Mouse (Mus musculus): ENCODE data around the gene Npepl1. TPM values are rescaled to one million over a fixed set of nuclear protein-coding genes. Genes with fewer than 3 reads are reported as not detected.
A peak's percentile ranks its signal among the peaks of the same experiment; 100 is the strongest.

Gene Npepl1
- total RNA-seq, 2 experiments from 2014 or later = 80.1 to 90.2 TPM

DNA sequence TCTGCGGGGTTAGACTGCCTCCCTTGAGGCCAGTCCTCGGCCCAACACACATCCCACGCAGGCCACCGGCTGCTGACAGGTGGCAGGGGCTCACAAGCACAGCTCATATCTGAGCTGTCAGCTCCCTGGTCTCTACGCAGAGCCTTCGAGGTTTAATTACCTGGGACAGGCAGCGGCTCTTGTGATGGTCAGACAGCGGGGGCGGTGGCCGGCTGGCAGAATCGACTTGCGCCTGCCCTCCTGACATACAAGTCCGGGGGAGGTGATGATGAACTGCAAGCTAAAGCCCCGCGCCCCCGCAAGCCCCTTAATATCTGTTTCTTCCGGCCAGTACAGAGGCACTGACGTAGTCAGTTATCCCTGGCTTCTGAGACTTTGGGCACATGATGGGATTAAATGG is 2.8 kb downstream of the Npepl1 start:
- H3K4me3 ChIP-seq = no peak overlapping the region
- intact Hi-C loops (cut with DNase I) = loop anchor here (5.0 kb wide), 2 partner anchors 301 to 531 kb away; no protein-coding TSS in a partner anchor
- no peak for TF ChIP-seq CTCF (IDR thresholded peaks at IDR 0.05)
- no peak for DNase-seq
- no peak overlapping the region for H3K27ac ChIP-seq

DNA sequence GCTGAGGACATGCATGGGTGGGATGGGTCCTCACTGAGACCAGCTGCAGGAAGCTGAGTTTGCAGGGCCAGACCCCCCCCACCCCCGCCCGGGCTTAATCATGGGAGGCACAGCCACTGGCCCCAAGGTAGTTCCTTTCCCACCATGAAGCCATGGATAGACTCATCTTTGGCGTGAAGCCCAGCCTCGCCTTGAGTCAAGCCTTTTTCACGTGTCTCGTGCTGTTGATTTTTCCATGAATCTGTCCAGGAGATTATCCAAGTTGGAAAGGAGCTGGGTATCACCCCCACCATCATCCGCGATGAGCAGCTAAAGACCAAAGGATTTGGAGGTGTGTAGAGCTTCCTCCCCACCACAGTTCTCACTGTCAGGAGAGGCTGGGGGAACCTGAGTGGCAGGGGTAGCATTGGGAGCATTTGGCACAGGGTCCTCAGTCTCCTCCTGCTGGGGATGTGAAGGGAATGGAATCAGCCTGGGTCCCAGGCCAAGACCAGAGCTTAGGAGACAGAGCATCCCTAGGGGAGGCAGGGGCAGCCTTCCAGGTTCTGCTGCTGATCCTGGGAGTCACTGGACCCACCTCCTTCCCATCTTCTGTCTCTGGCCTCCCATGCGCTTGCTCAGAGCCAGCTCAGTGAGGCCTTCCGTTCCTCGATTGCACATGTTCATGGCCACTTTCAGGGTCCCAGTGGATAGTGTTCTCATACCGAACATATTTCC is 4.2 kb downstream of the Npepl1 start:
- no peak for TF ChIP-seq CTCF (IDR thresholded peaks at IDR 0.05)
- no peak overlapping the region for H3K4me3 ChIP-seq
- intact Hi-C loops (cut with DNase I) = loop anchor here (5.0 kb wide), 2 partner anchors 302 to 532 kb away; no protein-coding TSS in a partner anchor
- peak; percentile 76 for DNase-seq
- H3K27ac ChIP-seq = peak overlapping the region; percentile 56

DNA sequence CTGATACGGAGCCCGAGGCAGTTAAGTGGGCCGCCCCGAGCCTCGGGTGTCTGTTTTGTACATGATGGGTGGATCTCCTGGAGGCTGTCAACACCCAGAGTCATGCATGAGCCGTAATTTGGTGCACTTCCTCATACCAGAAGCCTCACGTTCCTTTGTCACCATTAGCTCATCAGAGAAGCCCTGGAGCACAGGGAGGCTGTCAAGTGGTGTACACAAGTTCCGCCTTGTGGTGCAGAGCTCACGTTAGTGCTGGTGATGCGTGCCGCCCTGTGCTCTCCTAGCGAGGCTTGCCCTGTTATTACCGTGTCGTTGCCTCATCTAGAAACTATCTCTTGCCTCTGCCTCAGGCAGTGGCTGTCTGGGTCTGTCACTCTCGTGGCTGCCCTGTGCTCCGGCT is 6.8 kb downstream of the Npepl1 start:
- peak; percentile 34 for DNase-seq
- no peak overlapping the region for H3K4me3 ChIP-seq
- no peak for TF ChIP-seq CTCF (IDR thresholded peaks at IDR 0.05)

DNA sequence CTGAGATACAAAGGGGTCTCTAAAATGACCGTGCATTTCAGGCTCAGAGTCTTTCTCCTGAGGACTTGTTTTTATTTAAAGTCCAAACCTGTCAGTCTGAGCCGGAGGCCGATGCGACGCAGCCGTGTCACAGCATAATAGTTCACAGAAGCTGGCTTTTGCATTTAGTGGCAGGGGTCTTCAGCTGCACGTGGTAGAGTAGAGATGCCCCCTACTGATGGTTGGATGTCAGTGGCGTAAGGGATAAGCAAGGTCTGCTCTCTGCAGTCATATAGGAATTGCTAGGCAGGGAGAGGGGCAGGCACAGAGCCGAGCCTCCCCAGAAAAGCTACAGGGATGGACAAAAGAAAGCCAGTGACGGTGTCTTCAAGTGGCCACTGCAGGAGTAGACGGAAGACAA is 8.0 kb downstream of the Npepl1 start:
- DNase-seq = no peak
- no peak for TF ChIP-seq CTCF (IDR thresholded peaks at IDR 0.05)
- intact Hi-C loops (cut with DNase I) = no loop called here

More for the DNA sequence above, 6.8 kb downstream of the Npepl1 start:
- peak overlapping the region; percentile 49; the same call in 1 of the 2 replicates for H3K27ac ChIP-seq
- intact Hi-C loops (cut with DNase I) = no loop called here

DNA sequence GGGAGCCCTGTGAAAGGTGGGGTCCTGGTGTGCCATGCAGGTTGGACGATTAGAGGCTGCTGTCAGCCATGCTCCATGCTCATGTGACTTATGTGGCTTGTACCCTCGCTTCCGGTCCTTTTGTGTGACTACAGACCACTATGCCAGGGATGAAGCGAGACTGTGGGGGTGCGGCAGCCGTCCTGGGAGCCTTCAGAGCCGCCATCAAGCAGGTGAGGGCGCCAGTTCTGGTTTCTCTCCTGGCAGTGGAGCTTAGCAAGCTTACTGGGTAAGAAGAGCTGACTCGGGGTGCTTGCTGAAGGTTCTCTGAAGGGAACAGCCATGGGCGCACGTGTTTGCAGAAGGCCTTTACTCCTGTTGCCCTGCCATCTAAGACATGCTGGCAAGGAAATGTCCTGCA is 9.1 kb downstream of the Npepl1 start:
- DNase-seq = no peak
- H3K27ac ChIP-seq = no peak overlapping the region
- TF ChIP-seq CTCF (IDR thresholded peaks at IDR 0.05) = no peak
- H3K4me3 ChIP-seq = no peak overlapping the region
- intact Hi-C loops (cut with DNase I) = no loop called here

More for the DNA sequence above, 8.0 kb downstream of the Npepl1 start:
- Histone ChIP-seq H3K27ac (no peak overlapping the region), H3K4me3 (no peak overlapping the region)

DNA sequence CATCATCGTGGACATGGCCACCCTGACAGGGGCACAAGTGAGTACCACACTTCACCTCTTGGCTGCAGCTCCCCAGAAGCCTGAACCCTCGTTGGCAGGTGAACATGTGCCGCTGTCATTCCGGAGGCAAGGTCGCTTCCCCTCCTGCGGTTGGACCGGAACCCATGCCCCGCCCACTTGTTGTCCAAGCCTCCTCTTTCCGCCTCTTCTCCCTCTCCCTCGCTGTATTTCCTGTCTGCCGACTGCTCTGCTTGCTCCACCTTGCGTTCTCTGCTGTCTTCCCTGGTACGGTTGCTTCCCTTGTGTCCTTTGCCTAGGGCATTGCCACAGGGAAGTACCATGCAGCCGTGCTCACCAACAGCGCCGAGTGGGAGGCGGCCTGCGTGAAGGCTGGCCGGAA is 10.5 kb downstream of the Npepl1 start:
- Histone ChIP-seq H3K4me3 (no peak overlapping the region), H3K27ac (no peak overlapping the region)
- DNase-seq = no peak
- TF ChIP-seq CTCF (IDR thresholded peaks at IDR 0.05) = no peak
- intact Hi-C loops (cut with DNase I) = no loop called here

DNA sequence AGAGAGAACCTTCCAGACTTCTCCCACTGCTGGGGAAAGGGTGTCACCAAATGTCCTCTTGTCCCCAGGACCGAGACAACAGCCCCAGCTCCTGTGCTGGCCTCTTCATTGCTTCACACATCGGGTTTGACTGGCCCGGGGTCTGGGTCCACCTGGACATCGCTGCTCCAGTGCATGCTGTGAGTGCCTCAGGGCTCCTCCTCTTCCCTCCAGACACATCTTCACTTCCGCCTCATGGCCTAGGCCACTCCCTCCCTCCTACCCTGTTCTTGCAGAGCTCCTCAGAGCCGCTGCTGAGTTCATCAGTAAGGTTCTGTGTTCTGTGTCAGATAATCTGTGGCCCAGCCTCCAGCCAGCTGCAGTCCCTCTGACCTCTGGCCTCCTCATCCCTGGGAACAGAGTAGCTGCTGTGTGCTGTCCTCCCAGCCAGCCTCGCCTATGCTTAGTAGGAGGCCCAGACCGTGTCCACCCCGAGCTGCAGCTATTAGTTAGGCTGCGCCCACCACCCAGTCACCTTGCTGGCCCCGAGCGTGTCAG is 11.3 kb downstream of the Npepl1 start:
- TF ChIP-seq CTCF (IDR thresholded peaks at IDR 0.05) = no peak
- intact Hi-C loops (cut with DNase I) = no loop called here

DNA sequence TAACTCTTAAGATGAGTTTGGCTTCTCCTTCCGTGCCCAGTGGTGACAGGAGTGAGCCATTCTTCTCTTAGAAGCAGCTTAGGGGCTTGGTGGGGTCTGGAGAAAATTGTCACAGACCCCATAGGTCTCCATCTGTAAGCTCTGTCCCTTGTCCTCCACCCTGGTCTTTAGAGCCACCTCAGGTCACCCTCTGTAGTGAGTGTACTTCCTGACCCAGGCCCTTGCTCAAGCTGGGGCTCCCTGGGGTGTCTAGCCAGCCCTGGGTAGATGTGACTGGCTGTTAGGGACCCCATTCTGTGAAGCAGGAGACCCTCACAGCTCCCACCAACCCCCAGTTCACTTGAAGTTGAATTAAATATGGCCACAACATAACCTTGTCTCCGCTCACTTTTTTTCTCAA is 12.2 kb downstream of the Npepl1 start:
- intact Hi-C loops (cut with DNase I) = no loop called here
- DNase-seq = no peak
- TF ChIP-seq CTCF (IDR thresholded peaks at IDR 0.05) = no peak
- Histone ChIP-seq H3K27ac (no peak overlapping the region), H3K4me3 (no peak overlapping the region)

More for the DNA sequence above, 11.3 kb downstream of the Npepl1 start:
- Histone ChIP-seq H3K27ac (no peak overlapping the region), H3K4me3 (no peak overlapping the region)
- no peak for DNase-seq

DNA sequence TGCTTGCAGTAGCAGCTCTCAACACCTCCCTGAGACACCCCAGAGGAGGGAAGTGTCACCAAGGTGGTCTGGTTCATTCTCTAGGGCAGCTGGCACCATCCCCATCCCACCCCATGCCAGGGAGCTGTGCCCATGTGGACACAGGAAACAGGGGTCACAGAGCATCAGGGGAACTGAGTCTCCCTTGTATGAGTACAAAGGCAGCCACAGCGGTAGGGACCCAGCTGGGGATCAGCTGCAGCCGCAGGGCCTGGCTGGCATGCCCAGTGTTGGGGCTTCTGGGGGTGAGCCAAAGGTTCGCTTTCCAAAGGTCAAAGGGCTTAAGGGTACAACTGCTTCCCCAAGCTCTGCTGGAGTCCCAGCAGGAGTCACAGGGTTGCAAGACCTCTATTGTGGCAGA is 13.6 kb downstream of the Npepl1 start:
- no peak for TF ChIP-seq CTCF (IDR thresholded peaks at IDR 0.05)
- DNase-seq = no peak
- intact Hi-C loops (cut with DNase I) = no loop called here
- no peak overlapping the region for H3K27ac ChIP-seq
- H3K4me3 ChIP-seq = no peak overlapping the region

DNA sequence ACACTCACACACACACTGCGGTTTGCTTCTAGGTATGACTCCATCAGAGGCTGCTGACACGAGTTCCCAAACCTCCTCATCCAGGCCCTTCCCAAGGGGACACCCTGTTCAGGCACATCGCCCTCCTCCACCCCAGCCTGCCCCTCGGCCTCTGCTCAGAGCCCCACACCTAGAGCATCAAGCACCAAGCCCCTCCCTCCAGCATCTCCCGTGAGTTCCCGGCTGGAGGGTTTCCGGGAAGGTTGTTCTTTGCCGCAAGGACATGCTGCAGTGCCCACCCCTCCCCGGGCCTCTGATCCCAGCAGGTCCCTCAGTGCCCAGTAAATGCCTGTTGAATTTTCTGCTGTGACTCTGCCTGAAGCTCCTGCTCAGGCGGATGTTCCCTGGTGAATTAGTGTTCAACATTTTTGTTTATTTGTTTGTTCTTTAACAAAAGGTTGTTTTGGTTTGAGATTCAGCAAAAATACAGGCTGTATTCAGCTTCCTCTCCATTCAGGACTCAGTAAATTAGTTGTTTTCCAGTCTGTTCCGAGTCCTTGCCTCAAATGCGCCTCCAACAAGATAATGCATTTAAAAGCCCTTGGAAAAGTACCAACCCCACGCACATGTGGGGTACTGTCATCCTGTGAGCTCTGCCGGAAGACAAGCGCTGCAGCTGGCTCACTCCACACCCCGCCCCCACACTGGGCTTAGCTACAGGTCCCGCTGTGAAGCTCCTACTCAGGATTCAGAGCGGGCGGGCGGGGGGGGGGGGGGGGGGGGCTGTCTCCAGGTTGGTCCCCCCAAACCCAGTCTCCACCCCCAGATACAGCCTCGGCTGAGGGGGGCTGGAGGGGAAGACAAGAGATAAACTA is 16.6 kb downstream of the Npepl1 start:
- intact Hi-C loops (cut with DNase I) = no loop called here
- H3K27ac ChIP-seq = peak overlapping the region; percentile 12; the same call in 1 of the 2 replicates
- TF ChIP-seq CTCF (IDR thresholded peaks at IDR 0.05) = no peak
- DNase-seq = peak; percentile 41
- H3K4me3 ChIP-seq = peak overlapping the region; percentile 19; the same call in 1 of the 2 replicates

DNA sequence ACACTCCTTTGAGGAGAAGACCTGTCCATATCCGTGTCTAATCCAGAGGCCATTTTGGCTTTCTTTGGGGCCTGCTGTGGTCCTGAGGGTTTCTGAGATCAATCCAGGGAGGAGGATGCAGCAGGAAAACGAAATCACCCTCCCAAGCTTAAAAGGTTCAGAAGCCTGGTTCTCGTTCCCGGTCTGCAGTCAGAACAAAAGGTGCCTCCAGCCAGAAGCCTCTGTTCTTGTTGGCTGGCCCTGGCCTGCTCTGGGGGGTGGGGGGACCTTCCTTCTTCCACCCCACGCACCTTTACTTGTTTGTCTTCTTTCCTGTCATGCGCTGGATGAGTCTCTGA is 17.2 kb downstream of the Npepl1 start:
- DNase-seq = no peak
- intact Hi-C loops (cut with DNase I) = no loop called here
- H3K4me3 ChIP-seq = no peak overlapping the region
- no peak for TF ChIP-seq CTCF (IDR thresholded peaks at IDR 0.05)
- no peak overlapping the region for H3K27ac ChIP-seq

DNA sequence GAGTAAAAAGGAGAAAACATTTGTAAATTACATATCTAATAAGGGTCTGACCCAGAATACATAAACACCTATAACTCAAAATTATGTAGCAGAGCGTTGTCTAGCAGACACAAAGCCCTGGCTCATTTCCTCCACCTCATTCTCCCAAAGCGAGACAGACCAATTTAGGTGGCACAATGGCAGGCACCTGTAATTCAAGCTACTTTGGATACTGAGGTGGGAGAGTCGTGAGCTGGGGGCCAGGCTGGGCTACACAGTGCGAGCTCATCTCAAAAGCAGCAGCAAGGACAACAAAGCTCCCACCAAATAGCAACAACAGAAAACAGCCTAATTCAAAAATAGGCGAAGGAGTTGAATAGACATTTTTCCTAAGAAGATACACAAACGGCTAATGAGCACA is 18.8 kb downstream of the Npepl1 start:
- intact Hi-C loops (cut with DNase I) = no loop called here
- DNase-seq = no peak
- no peak for TF ChIP-seq CTCF (IDR thresholded peaks at IDR 0.05)
- Histone ChIP-seq H3K27ac (no peak overlapping the region), H3K4me3 (no peak overlapping the region)

DNA sequence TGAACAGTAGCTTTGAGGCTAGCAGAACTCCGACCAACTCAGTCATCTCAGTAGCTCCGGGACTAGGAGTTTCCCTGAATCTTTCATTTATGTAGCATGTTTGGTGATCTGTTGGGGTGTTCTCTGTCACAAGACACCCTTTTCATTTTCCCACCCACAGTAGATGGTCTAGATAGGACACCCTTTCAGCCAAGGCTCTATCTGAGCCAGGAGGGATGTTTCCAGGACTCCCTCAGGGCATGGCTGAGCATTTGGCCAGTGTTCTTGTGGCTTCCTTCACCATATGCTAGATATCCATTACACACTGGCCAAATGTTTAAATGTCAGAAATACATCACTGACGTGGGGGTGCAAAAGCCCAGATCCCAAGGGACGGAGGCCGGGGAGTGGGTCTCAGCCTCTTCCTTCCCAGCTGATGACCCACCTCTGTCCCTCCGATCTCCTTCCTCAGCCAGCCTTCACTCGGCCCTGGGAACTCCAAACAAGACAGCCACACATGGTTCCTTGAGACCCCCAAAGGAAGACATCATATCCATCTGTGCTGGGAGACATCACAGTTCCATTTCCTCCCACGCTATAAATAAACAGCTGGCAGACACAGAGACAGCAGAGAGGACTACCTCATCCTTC is 20.4 kb downstream of the Npepl1 start:
- intact Hi-C loops (cut with DNase I) = no loop called here
- no peak overlapping the region for H3K27ac ChIP-seq
- no peak for TF ChIP-seq CTCF (IDR thresholded peaks at IDR 0.05)
- no peak overlapping the region for H3K4me3 ChIP-seq
- DNase-seq = no peak

Measured in gastrocnemius, adult 2 months (tissue).